Mouse (Mus musculus) kidney, postnatal 0 days (tissue): ENCODE data around the gene Hagh. TPM values are rescaled to one million over a fixed set of nuclear protein-coding genes. Genes with fewer than 3 reads are reported as not detected.

Experiments
- ATAC-seq: fragments of 200-750 bp; cut with Nextera tagmentation; replicated peaks from 2 replicates; pipeline ENCODE4 v1.8.0; 2017; ENCODE audit warnings: low read depth, moderate number of reproducible peaks, moderate TSS enrichment, moderate library complexity; ENCODE audit not compliant: low FRiP score
- DNase-seq: peaks from one replicate; pipeline ENCODE4 v3.0.0-alpha.2; 2016; ENCODE audit warnings: low spot score
- H3K27ac ChIP-seq: fragments of 300-500 bp; sonication (generic); 2 replicates; pipeline ENCODE4 v1.5.1; 2014; ENCODE audit warnings: mild to moderate bottlenecking
- H3K27me3 ChIP-seq: fragments of 300-500 bp; sonication (generic); 2 replicates; pipeline ENCODE4 v1.6.1; 2014; ENCODE audit warnings: low read length, mixed read lengths; ENCODE audit not compliant: insufficient read depth
- H3K36me3 ChIP-seq: fragments of 300-500 bp; sonication (generic); 2 replicates; pipeline ENCODE4 v1.6.1; 2014; ENCODE audit warnings: low read length, mixed read lengths; ENCODE audit not compliant: insufficient read depth
- H3K4me1 ChIP-seq: fragments of 300-500 bp; sonication (generic); replicated peaks from 2 replicates; pipeline ENCODE4 v1.6.1; 2014; ENCODE audit warnings: antibody characterized with exemption, low read length, mixed read lengths; ENCODE audit not compliant: insufficient read depth
- H3K4me2 ChIP-seq: fragments of 300-500 bp; sonication (generic); 2 replicates; pipeline ENCODE4 v1.6.1; 2014; ENCODE audit warnings: mild to moderate bottlenecking, low read length, moderate library complexity, mixed read lengths
- H3K4me3 ChIP-seq: fragments of 300-500 bp; sonication (generic); replicated peaks from 2 replicates; pipeline ENCODE4 v1.5.1; 2014; ENCODE audit warnings: low read depth, low read length
- H3K9ac ChIP-seq: fragments of 300-500 bp; sonication (generic); 2 replicates; pipeline ENCODE4 v1.6.1; 2014; ENCODE audit warnings: low read depth, low read length
- H3K9me3 ChIP-seq: fragments of 300-500 bp; sonication (generic); replicated peaks from 2 replicates; pipeline ENCODE4 v1.6.1; 2016; ENCODE audit warnings: low read length, inconsistent platforms, mixed read lengths
- CTCF ChIP-seq: IDR thresholded peaks from 2 replicates; pipeline ENCODE4 v1.5.1; 2016; ENCODE audit warnings: antibody characterized with exemption, low read depth, mild to moderate bottlenecking, moderate library complexity
- WGBS: fragments of 180-500 bp; shearing (Covaris S2); extraction: QIAGEN DNeasy Blood & Tissue Kit; methylation state at CpG from one replicate; pipeline ENCODE4 v1.1.7; 2014; 5-methylcytosine and 5-hydroxymethylcytosine counted together
- polyA plus RNA-seq: library from polyadenylated mRNA; unstranded; fragments of >200 nt; fragmentation: Nextera tagmentation; extraction: Ambion mirVana; gene quantifications from 2 replicates; pipeline ENCODE4 v1.2.1, GENCODE M21; 2015

The Hagh gene
- polyA plus RNA-seq, 1 experiment from 2014 or later, result 99.7 TPM

DNA sequence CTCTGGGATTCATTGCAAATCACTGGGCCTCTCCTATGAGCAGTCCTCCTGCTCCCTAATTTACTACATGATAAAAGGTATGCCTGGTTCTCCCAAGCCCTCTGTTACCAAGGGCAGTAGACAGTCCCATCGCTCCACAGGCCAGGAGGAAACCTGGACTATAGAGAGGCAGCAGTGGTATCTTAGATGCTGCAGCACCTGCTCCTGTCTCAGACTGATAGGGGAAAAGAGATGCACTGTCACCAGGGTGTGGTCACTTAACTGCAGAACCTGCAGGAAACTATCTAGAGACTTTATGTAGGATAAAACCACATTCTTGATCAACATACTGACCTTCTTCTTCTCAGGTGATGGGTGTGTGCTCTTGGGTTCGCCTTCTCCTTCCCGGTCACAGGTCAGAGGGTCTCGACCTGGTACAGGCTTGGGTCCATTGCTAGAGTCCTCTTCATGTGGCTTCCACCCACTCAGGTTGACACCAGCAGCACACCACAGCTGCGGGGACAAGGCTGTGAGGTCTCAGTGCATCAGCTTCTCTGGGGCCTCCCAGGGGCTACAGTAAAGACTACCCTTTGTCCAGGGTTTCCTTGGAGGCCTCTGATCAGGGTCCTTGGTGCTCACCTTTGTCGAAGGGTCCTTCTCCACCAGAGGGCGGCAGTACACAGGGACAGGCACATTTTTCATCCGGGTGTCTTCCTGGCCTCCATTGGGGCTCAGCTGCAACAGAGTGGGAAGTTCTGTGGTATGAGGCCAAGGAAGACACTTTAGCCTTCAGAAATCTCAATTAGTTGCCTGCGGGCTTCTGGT, 62.9 kb downstream of the Hagh start:
- DNase-seq (peak; percentile 21), ATAC-seq (no peak)
- no peaks in the 10 kb centered on the region for H3K27me3 ChIP-seq
- TF ChIP-seq CTCF, result peak; percentile 64
- no peaks in the 10 kb centered on the region for H3K9me3 ChIP-seq
- no peak overlapping the region for H3K27ac ChIP-seq
- no peak overlapping the region for H3K4me2 ChIP-seq
- peaks cover 91% of the 10 kb centered on the region for H3K36me3 ChIP-seq
- no peaks in the 10 kb centered on the region; the same call in 1 of the 2 replicates for H3K4me1 ChIP-seq
- 65% methylated on average over 9 of the region's 9 CpGs for WGBS
- no peak overlapping the region for H3K9ac ChIP-seq
- H3K4me3 ChIP-seq, result no peak overlapping the region

DNA sequence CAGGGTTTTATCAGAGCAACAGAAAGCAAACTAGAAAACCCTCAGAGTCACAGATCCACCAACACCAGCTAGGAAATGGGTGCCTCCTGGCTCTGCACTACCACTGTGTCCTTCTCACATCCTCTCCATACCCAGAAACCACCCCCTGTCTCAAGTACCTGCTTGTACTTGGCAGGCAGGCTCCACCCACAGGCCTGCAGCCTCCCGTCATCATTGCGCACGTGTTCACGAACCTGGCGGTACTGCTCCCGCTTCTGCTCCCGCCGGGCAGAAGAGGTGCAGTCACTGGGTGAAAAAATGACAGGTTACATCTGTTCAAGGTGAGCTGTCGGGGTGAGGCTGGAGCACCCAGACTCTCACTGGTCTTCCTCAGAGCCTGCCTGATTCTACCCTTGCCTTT, 63.8 kb downstream of the Hagh start:
- TF ChIP-seq CTCF, result no peak
- H3K9me3 ChIP-seq, result no peaks in the 10 kb centered on the region
- no peak for ATAC-seq
- no peaks in the 10 kb centered on the region for H3K4me1 ChIP-seq
- no peak overlapping the region for H3K9ac ChIP-seq
- H3K27me3 ChIP-seq, result no peaks in the 10 kb centered on the region
- no peak overlapping the region for H3K4me3 ChIP-seq
- WGBS, result 88% methylated on average over 9 of the region's 9 CpGs
- H3K36me3 ChIP-seq, result peaks cover 97% of the 10 kb centered on the region
- DNase-seq, result no peak
- no peak overlapping the region for H3K4me2 ChIP-seq
- no peak overlapping the region for H3K27ac ChIP-seq

DNA sequence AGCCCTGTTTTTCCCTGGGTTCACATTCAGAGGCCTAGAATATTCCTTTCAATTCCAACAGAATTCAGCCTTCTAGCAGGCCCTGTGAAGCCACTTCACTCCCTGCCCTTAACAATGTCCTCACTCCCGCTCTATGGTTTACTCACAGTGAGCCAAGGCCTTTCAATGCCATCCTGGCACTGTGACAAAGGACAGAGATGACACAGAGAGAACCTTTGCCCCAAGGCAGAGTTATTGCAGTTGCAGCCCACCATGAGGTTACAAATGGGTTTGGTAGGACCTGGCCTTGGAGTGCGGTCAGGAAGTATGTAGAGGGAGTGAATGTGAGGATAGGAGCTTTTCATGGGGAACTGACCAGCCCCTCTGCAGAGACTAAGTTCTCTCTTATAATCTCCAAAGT, 67.6 kb downstream of the Hagh start:
- H3K9ac ChIP-seq, result no peak overlapping the region
- 96% methylated on average over 2 of the region's 2 CpGs for WGBS
- no peak for DNase-seq
- H3K4me1 ChIP-seq, result no peaks in the 10 kb centered on the region
- no peak for TF ChIP-seq CTCF
- no peak overlapping the region for H3K4me2 ChIP-seq
- H3K27me3 ChIP-seq, result no peaks in the 10 kb centered on the region
- H3K27ac ChIP-seq, result no peak overlapping the region
- ATAC-seq, result no peak
- peaks cover 93% of the 10 kb centered on the region for H3K36me3 ChIP-seq
- no peaks in the 10 kb centered on the region for H3K9me3 ChIP-seq
- H3K4me3 ChIP-seq, result no peak overlapping the region

DNA sequence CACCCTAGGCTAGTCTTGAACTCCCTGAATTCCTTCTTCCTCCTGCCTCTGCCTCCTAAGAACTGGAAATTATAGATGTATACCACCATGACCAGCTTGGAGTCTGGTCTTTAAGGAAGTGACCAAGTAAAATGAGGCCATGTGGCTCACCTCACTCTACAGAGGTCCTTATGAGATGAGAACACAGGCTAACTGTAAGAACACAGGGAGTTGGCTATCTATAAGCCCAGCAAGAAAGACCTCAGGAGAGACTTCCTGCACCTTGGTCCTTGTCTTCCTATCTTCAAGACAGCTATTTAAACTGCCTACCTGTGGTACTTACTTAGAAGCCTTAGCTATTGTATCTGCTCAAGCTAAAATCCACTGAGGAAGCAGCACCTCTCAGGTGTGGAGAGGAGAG, 74.0 kb downstream of the Hagh start:
- H3K27me3 ChIP-seq, result no peaks in the 10 kb centered on the region
- no peak overlapping the region for H3K4me2 ChIP-seq
- no peak overlapping the region for H3K9ac ChIP-seq
- ATAC-seq, result no peak
- no peaks in the 10 kb centered on the region for H3K4me1 ChIP-seq
- no peak for DNase-seq
- H3K4me3 ChIP-seq, result no peak overlapping the region
- H3K36me3 ChIP-seq, result peaks cover 84% of the 10 kb centered on the region
- no peaks in the 10 kb centered on the region for H3K9me3 ChIP-seq
- H3K27ac ChIP-seq, result no peak overlapping the region
- no peak for TF ChIP-seq CTCF

Other genes with a start within 250 kb of the Hagh start
- gene Tsc2, start 207.5 kb upstream of the Hagh start, polyA plus RNA-seq, result 36.4 and 42.4 TPM in 2 replicates
- gene Nthl1, start 207.5 kb upstream of the Hagh start, polyA plus RNA-seq, result 13.4 and 14.9 TPM in 2 replicates
- gene Slc9a3r2, start 189.8 kb upstream of the Hagh start, polyA plus RNA-seq, result 141 and 145 TPM in 2 replicates
- 0.32 and 0.38 TPM in 2 replicates for gene Npw, start 181.7 kb upstream of the Hagh start, polyA plus RNA-seq
- gene Zfp598, start 170.5 kb upstream of the Hagh start, polyA plus RNA-seq, result 17.5 and 18.1 TPM in 2 replicates
- gene Syngr3, start 150.2 kb upstream of the Hagh start, polyA plus RNA-seq, result 1.4 and 1.7 TPM in 2 replicates
- 43.3 and 47.6 TPM in 2 replicates for gene Gfer, start 144.0 kb upstream of the Hagh start, polyA plus RNA-seq
- 2.6 and 2.7 TPM in 2 replicates for gene Noxo1, start 143.9 kb upstream of the Hagh start, polyA plus RNA-seq
- gene Tbl3, start 132.5 kb upstream of the Hagh start, polyA plus RNA-seq, result 50.5 and 57.3 TPM in 2 replicates
- gene Rnf151, start 122.1 kb upstream of the Hagh start, polyA plus RNA-seq, result not detected in 2 replicates
- gene Rps2, start 122.0 kb upstream of the Hagh start, polyA plus RNA-seq, result 1,452 and 1,460 TPM in 2 replicates
- gene Ndufb10, start 115.7 kb upstream of the Hagh start, polyA plus RNA-seq, result 417 and 419 TPM in 2 replicates
- 0.36 and 0.38 TPM in 2 replicates for gene Rpl3l, start 112.3 kb upstream of the Hagh start, polyA plus RNA-seq
- 45.8 and 48.6 TPM in 2 replicates for gene Msrb1, start 103.5 kb upstream of the Hagh start, polyA plus RNA-seq
- gene Hs3st6, start 87.2 kb upstream of the Hagh start, polyA plus RNA-seq, result 33.0 and 38.6 TPM in 2 replicates
- 0.23 and 0.47 TPM in 2 replicates for gene Meiob, start 35.9 kb upstream of the Hagh start, polyA plus RNA-seq
- gene Fahd1, start 10.2 kb downstream of the Hagh start, polyA plus RNA-seq, result 88.0 and 90.7 TPM in 2 replicates
- gene Igfals, start 25.9 kb downstream of the Hagh start, polyA plus RNA-seq, result 6.8 and 8.2 TPM in 2 replicates
- gene Nubp2, start 46.2 kb downstream of the Hagh start, polyA plus RNA-seq, result 55.9 and 57.5 TPM in 2 replicates
- 53.4 and 55.9 TPM in 2 replicates for gene Spsb3, start 46.5 kb downstream of the Hagh start, polyA plus RNA-seq
- gene Eme2, start 54.9 kb downstream of the Hagh start, polyA plus RNA-seq, result 29.5 and 29.6 TPM in 2 replicates
- gene Mrps34, start 55.0 kb downstream of the Hagh start, polyA plus RNA-seq, result 141 TPM in 2 replicates
- 87.1 and 93.1 TPM in 2 replicates for gene Nme3, start 56.4 kb downstream of the Hagh start, polyA plus RNA-seq
- 12.7 and 13.7 TPM in 2 replicates for gene Mapk8ip3, start 96.8 kb downstream of the Hagh start, polyA plus RNA-seq
- 95.0 and 108 TPM in 2 replicates for gene Jpt2, start 120.5 kb downstream of the Hagh start, polyA plus RNA-seq
- 3.4 and 4.5 TPM in 2 replicates for gene Cramp1l, start 175.6 kb downstream of the Hagh start, polyA plus RNA-seq
- 10.1 and 10.9 TPM in 2 replicates for gene Ift140, start 175.9 kb downstream of the Hagh start, polyA plus RNA-seq
- 54.5 and 59.9 TPM in 2 replicates for gene Tmem204, start 243.4 kb downstream of the Hagh start, polyA plus RNA-seq